Mouse (Mus musculus): ENCODE results near the gene Extl2. TPM values are rescaled to one million over a fixed set of nuclear protein-coding genes. Genes with fewer than 3 reads are reported as not detected.

The Extl2 gene
- polyA plus RNA-seq, 1 experiment, result 2.5 TPM

DNA sequence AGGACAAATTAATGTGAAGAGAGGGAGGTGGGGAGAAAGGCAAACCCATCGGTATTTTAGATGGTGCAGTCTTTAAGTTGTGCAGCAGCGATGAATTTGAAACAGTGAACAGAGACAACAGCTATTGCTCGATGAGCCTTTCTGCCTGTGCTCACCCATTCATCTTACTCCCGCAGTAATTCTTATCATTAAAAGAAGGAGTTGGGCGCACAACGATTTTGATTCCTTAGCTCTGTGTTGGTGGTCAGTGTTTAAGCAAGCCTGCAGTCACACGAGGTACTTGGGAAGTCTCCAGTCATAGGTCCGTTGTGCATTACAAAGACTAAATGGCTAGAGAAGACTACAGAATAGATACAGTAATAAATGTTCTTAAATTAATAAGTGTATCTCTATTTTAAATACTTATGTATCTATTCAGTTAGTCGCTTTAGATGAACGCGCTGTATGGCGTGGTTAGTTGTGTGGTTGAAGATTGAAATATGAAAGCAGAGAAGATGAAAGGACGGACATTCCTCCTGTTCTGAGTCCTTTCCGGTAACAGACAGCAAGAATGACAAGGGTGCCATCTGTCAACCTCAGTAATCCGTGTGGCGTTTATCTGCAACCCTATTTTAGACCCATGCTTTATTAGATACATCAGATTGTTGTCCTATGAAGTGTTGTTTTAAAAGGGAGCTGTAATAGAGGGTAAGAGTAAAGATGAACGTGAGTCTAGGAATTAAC, 2.5 kb downstream of the Extl2 start:
- no peaks in the 10 kb centered on the region for H3K27me3 ChIP-seq (ENCODE audit: control insufficient read depth, insufficient read depth, low read length)
- H3K4me1 ChIP-seq (ENCODE audit: control insufficient read depth, insufficient read depth, insufficient read length, low read length), result peaks cover 2% of the 10 kb centered on the region; the same call in 1 of the 2 replicates
- TF ChIP-seq CTCF (IDR thresholded peaks at IDR 0.05; ENCODE audit: extremely low read depth, insufficient read length, insufficient replicate concordance, low read depth, low read length) (no peak), POLR2A (IDR thresholded peaks at IDR 0.05; ENCODE audit: low read depth, low read length) (no peak)
- peaks cover 1% of the 10 kb centered on the region; the same call in 1 of the 2 replicates for H3K36me3 ChIP-seq (ENCODE audit: control insufficient read depth, insufficient read depth, low read length)
- WGBS, result 91% methylated on average over 17 of the region's 17 CpGs
- no peak overlapping the region for H3K4me3 ChIP-seq (ENCODE audit: low read depth, low read length)
- no peak overlapping the region for H3K27ac ChIP-seq (ENCODE audit: insufficient read depth, low read depth, low read length)

DNA sequence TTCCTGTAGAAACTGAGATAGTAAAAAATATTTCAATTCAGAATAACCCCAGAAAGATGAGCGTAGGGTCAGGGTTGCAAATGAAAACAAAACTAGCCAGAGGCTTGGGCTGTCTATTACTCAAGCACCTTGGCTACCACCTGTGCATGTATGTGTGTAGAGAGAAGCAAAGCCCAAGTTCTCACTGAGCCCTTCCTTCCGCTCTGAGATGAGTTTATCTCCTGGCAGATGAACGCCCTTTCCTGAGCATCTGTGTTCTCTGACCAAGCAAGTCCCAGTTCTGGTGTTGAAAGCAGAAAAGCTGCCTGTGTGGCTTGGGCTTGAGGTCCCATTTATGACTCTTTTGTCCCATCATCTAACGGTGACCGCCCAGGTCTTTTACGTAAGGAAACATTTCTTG, 7.6 kb downstream of the Extl2 start:
- TF ChIP-seq CTCF (IDR thresholded peaks at IDR 0.05; ENCODE audit: extremely low read depth, insufficient read length, insufficient replicate concordance, low read depth, low read length), result no peak
- no peak for TF ChIP-seq POLR2A (IDR thresholded peaks at IDR 0.05; ENCODE audit: low read depth, low read length)
- Histone ChIP-seq H3K27ac (ENCODE audit: insufficient read depth, low read depth, low read length) (no peak overlapping the region), H3K4me1 (ENCODE audit: control insufficient read depth, insufficient read depth, insufficient read length, low read length) (no peaks in the 10 kb centered on the region), H3K36me3 (ENCODE audit: control insufficient read depth, insufficient read depth, low read length) (0 out of 2 replicates have a peak, but pooled peaks cover 1% of the 10 kb centered on the region), H3K4me3 (ENCODE audit: low read depth, low read length) (no peak overlapping the region), H3K27me3 (ENCODE audit: control insufficient read depth, insufficient read depth, low read length) (no peaks in the 10 kb centered on the region)
- WGBS, result 95% methylated on average over 6 of the region's 6 CpGs

DNA sequence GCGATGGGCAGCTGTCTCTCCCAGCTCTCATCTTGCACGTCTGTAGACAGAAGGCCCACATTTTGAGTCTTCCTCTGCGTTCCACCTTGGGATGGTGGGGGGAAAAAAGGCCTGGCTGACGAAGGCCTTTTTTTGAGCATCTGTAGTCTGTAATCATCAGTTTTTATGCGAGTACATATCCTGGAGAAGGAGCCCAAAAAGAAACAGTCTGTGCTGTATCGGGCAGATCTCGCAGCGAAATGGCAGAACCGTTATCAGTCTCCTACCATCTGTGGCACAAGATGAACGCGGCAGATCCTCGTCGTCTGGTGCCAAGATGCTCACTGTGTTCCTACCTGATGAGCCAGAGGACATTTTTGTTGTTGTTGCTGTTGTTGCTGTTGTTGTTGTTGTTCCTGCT, 8.9 kb downstream of the Extl2 start:
- Histone ChIP-seq H3K4me1 (ENCODE audit: control insufficient read depth, insufficient read depth, insufficient read length, low read length) (no peaks in the 10 kb centered on the region), H3K27ac (ENCODE audit: insufficient read depth, low read depth, low read length) (no peak overlapping the region), H3K36me3 (ENCODE audit: control insufficient read depth, insufficient read depth, low read length) (0 out of 2 replicates have a peak, but pooled peaks cover 1% of the 10 kb centered on the region), H3K27me3 (ENCODE audit: control insufficient read depth, insufficient read depth, low read length) (no peaks in the 10 kb centered on the region), H3K4me3 (ENCODE audit: low read depth, low read length) (no peak overlapping the region)
- no peak for TF ChIP-seq POLR2A (IDR thresholded peaks at IDR 0.05; ENCODE audit: low read depth, low read length)
- TF ChIP-seq CTCF (IDR thresholded peaks at IDR 0.05; ENCODE audit: extremely low read depth, insufficient read length, insufficient replicate concordance, low read depth, low read length), result no peak
- WGBS, result 91% methylated on average over 13 of the region's 13 CpGs

DNA sequence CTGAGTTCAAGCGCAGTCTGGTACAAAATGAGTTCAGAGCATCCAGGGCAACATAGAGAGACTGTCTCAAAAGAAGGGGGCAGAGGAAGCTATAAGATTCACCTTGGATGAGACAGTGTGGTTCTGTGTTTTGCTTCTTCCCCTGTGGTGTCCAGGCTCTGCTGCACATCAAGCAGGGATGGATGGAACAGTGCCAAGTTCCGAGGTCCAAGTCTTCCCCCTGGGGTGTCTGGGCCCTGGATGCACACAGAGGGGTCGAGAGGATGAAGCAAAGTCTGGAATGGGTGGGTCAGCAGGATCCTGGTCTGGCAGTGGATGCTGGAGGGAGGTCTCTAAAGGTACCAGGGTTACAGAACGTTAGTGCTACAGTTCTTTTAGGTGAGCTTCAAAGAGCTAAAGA, 11.3 kb downstream of the Extl2 start:
- Histone ChIP-seq H3K36me3 (ENCODE audit: control insufficient read depth, insufficient read depth, low read length) (no peaks in the 10 kb centered on the region), H3K4me3 (ENCODE audit: low read depth, low read length) (no peak overlapping the region), H3K27me3 (ENCODE audit: control insufficient read depth, insufficient read depth, low read length) (no peaks in the 10 kb centered on the region), H3K4me1 (ENCODE audit: control insufficient read depth, insufficient read depth, insufficient read length, low read length) (no peaks in the 10 kb centered on the region), H3K27ac (ENCODE audit: insufficient read depth, low read depth, low read length) (no peak overlapping the region)
- 58% methylated on average over 4 of the region's 4 CpGs for WGBS
- TF ChIP-seq CTCF (IDR thresholded peaks at IDR 0.05; ENCODE audit: extremely low read depth, insufficient read length, insufficient replicate concordance, low read depth, low read length) (no peak), POLR2A (IDR thresholded peaks at IDR 0.05; ENCODE audit: low read depth, low read length) (no peak)

DNA sequence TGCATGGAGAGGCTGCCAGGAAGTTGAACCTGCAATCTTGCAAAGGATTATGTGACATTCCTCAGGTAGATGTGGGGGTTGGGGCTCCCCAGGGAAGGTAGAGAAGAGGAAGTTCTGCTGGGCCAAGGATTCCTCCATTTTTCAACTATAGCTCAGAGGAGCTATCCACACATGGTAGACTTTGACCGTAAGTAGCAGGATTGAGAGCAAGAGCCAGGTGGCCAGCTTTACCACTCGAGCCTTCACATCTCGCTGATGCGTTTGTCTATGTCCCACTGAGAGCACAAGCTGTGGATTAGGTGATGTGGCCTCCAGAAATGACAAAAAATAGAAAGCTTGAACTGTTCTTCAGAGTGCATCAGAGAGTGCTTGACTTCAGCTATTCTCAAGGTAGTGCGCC, 11.9 kb downstream of the Extl2 start:
- Histone ChIP-seq H3K27ac (ENCODE audit: insufficient read depth, low read depth, low read length) (no peak overlapping the region), H3K4me3 (ENCODE audit: low read depth, low read length) (no peak overlapping the region), H3K36me3 (ENCODE audit: control insufficient read depth, insufficient read depth, low read length) (0 out of 2 replicates have a peak, but pooled peaks cover 2% of the 10 kb centered on the region), H3K27me3 (ENCODE audit: control insufficient read depth, insufficient read depth, low read length) (no peaks in the 10 kb centered on the region), H3K4me1 (ENCODE audit: control insufficient read depth, insufficient read depth, insufficient read length, low read length) (no peaks in the 10 kb centered on the region)
- TF ChIP-seq POLR2A (IDR thresholded peaks at IDR 0.05; ENCODE audit: low read depth, low read length) (no peak), CTCF (IDR thresholded peaks at IDR 0.05; ENCODE audit: extremely low read depth, insufficient read length, insufficient replicate concordance, low read depth, low read length) (no peak)
- WGBS, result 77% methylated on average over 5 of the region's 5 CpGs

DNA sequence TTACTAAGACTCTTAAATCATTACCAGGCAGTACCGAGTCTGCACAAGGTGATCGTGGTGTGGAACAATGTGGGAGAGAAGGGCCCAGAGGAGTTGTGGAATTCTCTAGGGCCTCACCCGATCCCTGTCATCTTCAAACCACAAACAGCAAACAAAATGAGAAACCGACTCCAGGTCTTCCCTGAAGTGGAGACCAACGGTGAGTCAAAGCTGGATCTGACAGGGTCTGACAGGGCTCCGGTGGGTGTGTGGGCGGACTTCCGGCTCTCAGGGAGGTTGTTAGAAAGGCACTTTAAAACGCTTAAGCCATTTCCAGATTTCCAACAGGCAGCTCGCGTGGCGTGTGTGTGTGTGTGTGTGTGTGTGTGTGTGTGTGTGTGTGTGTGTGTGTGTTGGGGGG, 17.0 kb downstream of the Extl2 start:
- Histone ChIP-seq H3K36me3 (ENCODE audit: control insufficient read depth, insufficient read depth, low read length) (peaks cover 14% of the 10 kb centered on the region), H3K27me3 (ENCODE audit: control insufficient read depth, insufficient read depth, low read length) (no peaks in the 10 kb centered on the region), H3K4me1 (ENCODE audit: control insufficient read depth, insufficient read depth, insufficient read length, low read length) (no peaks in the 10 kb centered on the region), H3K4me3 (ENCODE audit: low read depth, low read length) (no peak overlapping the region), H3K27ac (ENCODE audit: insufficient read depth, low read depth, low read length) (no peak overlapping the region)
- WGBS, result 87% methylated on average over 12 of the region's 12 CpGs
- TF ChIP-seq CTCF (IDR thresholded peaks at IDR 0.05; ENCODE audit: extremely low read depth, insufficient read length, insufficient replicate concordance, low read depth, low read length) (no peak), POLR2A (IDR thresholded peaks at IDR 0.05; ENCODE audit: low read depth, low read length) (no peak)

DNA sequence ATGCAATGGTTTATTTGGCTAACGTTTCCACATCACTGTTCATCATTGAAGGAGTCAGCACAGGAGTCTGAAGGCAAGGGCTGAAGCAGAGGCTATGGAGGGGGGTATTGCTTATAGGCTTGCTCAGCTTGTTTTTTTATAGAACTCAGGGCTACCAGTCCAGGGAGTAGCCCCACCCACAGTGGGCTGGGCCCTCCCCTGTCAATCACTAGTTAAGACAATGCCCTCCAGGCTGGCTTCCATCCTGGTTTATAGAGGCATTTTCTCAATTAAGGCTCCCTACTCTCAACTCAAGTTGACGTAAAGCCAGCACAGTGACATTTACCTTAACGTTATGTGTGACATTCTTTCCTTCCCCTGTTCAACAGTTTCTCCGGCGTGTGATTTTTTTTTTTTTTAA, 17.4 kb downstream of the Extl2 start:
- Histone ChIP-seq H3K4me3 (ENCODE audit: low read depth, low read length) (no peak overlapping the region), H3K27ac (ENCODE audit: insufficient read depth, low read depth, low read length) (no peak overlapping the region), H3K36me3 (ENCODE audit: control insufficient read depth, insufficient read depth, low read length) (peaks cover 14% of the 10 kb centered on the region), H3K4me1 (ENCODE audit: control insufficient read depth, insufficient read depth, insufficient read length, low read length) (no peaks in the 10 kb centered on the region), H3K27me3 (ENCODE audit: control insufficient read depth, insufficient read depth, low read length) (no peaks in the 10 kb centered on the region)
- TF ChIP-seq POLR2A (IDR thresholded peaks at IDR 0.05; ENCODE audit: low read depth, low read length) (no peak), CTCF (IDR thresholded peaks at IDR 0.05; ENCODE audit: extremely low read depth, insufficient read length, insufficient replicate concordance, low read depth, low read length) (no peak)
- WGBS, result 88% methylated on average over 5 of the region's 5 CpGs
